Mouse (Mus musculus): ENCODE measurements around the gene Pgm2. TPM values are rescaled to one million over a fixed set of nuclear protein-coding genes. Genes with fewer than 3 reads are reported as not detected.
A peak's percentile ranks its signal among the peaks of the same experiment; 100 is the strongest.

Gene Pgm2
- polyA plus RNA-seq, 1 experiment from 2014 or later, result 39.7 TPM

- no peaks in the 10 kb centered on the region for H3K36me3 ChIP-seq
- peak overlapping the region; percentile 44 for H3K27ac ChIP-seq
- H3K9me3 ChIP-seq, result no peaks in the 10 kb centered on the region
- 36% methylated on average over 7 of the region's 7 CpGs for WGBS
- no peak overlapping the region for H3K4me3 ChIP-seq (replicated peaks)
- ATAC-seq, result peak; percentile 77
- H3K9ac ChIP-seq, result no peak overlapping the region
- no peak overlapping the region for H3K4me2 ChIP-seq (replicated peaks)
- H3K27me3 ChIP-seq (replicated peaks), result no peaks in the 10 kb centered on the region
- 0 out of 2 replicates have a peak, but pooled peaks cover 3% of the 10 kb centered on the region for H3K4me1 ChIP-seq (replicated peaks)
Measured at GRCm38 (mm10) chr5:64078740-64079461, 13.8 kb upstream of the Pgm2 start.

- no peak overlapping the region for H3K27ac ChIP-seq
- H3K36me3 ChIP-seq, result no peaks in the 10 kb centered on the region
- 65% methylated on average over 4 of the region's 4 CpGs for WGBS
- no peaks in the 10 kb centered on the region for H3K9me3 ChIP-seq
- no peaks in the 10 kb centered on the region for H3K27me3 ChIP-seq (replicated peaks)
- H3K9ac ChIP-seq, result no peak overlapping the region
- no peak overlapping the region for H3K4me3 ChIP-seq (replicated peaks)
- peak; percentile 7; the same call in 1 of the 2 replicates for ATAC-seq
- H3K4me1 ChIP-seq (replicated peaks), result 0 out of 2 replicates have a peak, but pooled peaks cover 3% of the 10 kb centered on the region
- H3K4me2 ChIP-seq (replicated peaks), result no peak overlapping the region
Measured at GRCm38 (mm10) chr5:64079462-64079817, 13.3 kb upstream of the Pgm2 start.

GRCm38 (mm10) chr5:64083447-64084359 is 9.0 kb upstream of the Pgm2 start:
- Histone ChIP-seq H3K9me3 (no peaks in the 10 kb centered on the region), H3K27ac (no peak overlapping the region), H3K4me2 (replicated peaks) (no peak overlapping the region), H3K4me3 (replicated peaks) (no peak overlapping the region), H3K9ac (no peak overlapping the region), H3K27me3 (replicated peaks) (no peaks in the 10 kb centered on the region), H3K4me1 (replicated peaks) (no peaks in the 10 kb centered on the region), H3K36me3 (no peaks in the 10 kb centered on the region)
- no peak for ATAC-seq
- WGBS, result 63% methylated on average over 15 of the region's 15 CpGs

GRCm38 (mm10) chr5:64085405-64085804 is 7.3 kb upstream of the Pgm2 start:
- Histone ChIP-seq H3K27me3 (replicated peaks) (no peaks in the 10 kb centered on the region), H3K9ac (no peak overlapping the region), H3K4me2 (replicated peaks) (no peak overlapping the region), H3K9me3 (no peaks in the 10 kb centered on the region), H3K27ac (no peak overlapping the region), H3K36me3 (no peaks in the 10 kb centered on the region), H3K4me1 (replicated peaks) (no peaks in the 10 kb centered on the region), H3K4me3 (replicated peaks) (no peak overlapping the region)
- 91% methylated on average over 9 of the region's 9 CpGs for WGBS
- ATAC-seq, result no peak

GRCm38 (mm10) chr5:64088740-64089139 is 4.0 kb upstream of the Pgm2 start:
- H3K27me3 ChIP-seq (replicated peaks), result no peaks in the 10 kb centered on the region
- H3K4me3 ChIP-seq (replicated peaks), result no peak overlapping the region
- no peaks in the 10 kb centered on the region for H3K36me3 ChIP-seq
- H3K4me1 ChIP-seq (replicated peaks), result peaks cover 3% of the 10 kb centered on the region
- H3K9ac ChIP-seq, result no peak overlapping the region
- 67% methylated on average over 9 of the region's 9 CpGs for WGBS
- no peak overlapping the region for H3K4me2 ChIP-seq (replicated peaks)
- no peaks in the 10 kb centered on the region for H3K9me3 ChIP-seq
- ATAC-seq, result no peak
- no peak overlapping the region for H3K27ac ChIP-seq

GRCm38 (mm10) chr5:64093349-64093871 is 660 bp downstream of the Pgm2 start:
- Histone ChIP-seq H3K4me1 (replicated peaks) (peaks cover 13% of the 10 kb centered on the region), H3K36me3 (0 out of 2 replicates have a peak, but pooled peaks cover 4% of the 10 kb centered on the region), H3K27me3 (replicated peaks) (no peaks in the 10 kb centered on the region), H3K9ac (peak overlapping the region; percentile 74), H3K27ac (peak overlapping the region; percentile 77), H3K9me3 (no peaks in the 10 kb centered on the region), H3K4me2 (replicated peaks) (peak overlapping the region; percentile 70), H3K4me3 (replicated peaks) (peak overlapping the region; percentile 74)
- peak; percentile 2; the same call in 1 of the 2 replicates for ATAC-seq
- WGBS, result 1% methylated on average over 15 of the region's 15 CpGs

GRCm38 (mm10) chr5:64095342-64095993 is 2.7 kb downstream of the Pgm2 start:
- Histone ChIP-seq H3K36me3 (0 out of 2 replicates have a peak, but pooled peaks cover 6% of the 10 kb centered on the region), H3K4me1 (replicated peaks) (peaks cover 13% of the 10 kb centered on the region), H3K4me2 (replicated peaks) (0 out of 2 replicates have a peak overlapping the region, but pooled peaks have one; percentile 1), H3K27ac (0 out of 2 replicates have a peak overlapping the region, but pooled peaks have one; percentile 6), H3K4me3 (replicated peaks) (no peak overlapping the region), H3K9ac (no peak overlapping the region), H3K9me3 (no peaks in the 10 kb centered on the region), H3K27me3 (replicated peaks) (no peaks in the 10 kb centered on the region)
- ATAC-seq, result peak; percentile 41; the same call in 1 of the 2 replicates
- 51% methylated on average over 5 of the region's 5 CpGs for WGBS

GRCm38 (mm10) chr5:64101993-64102716 is 9.4 kb downstream of the Pgm2 start:
- no peaks in the 10 kb centered on the region for H3K9me3 ChIP-seq
- no peak for ATAC-seq
- H3K36me3 ChIP-seq, result peaks cover 6% of the 10 kb centered on the region; the same call in 1 of the 2 replicates
- no peak overlapping the region for H3K27ac ChIP-seq
- no peak overlapping the region for H3K4me3 ChIP-seq (replicated peaks)
- H3K4me2 ChIP-seq (replicated peaks), result no peak overlapping the region
- no peaks in the 10 kb centered on the region for H3K4me1 ChIP-seq (replicated peaks)
- WGBS, result 81% methylated on average over 9 of the region's 9 CpGs
- no peak overlapping the region for H3K9ac ChIP-seq
- no peaks in the 10 kb centered on the region for H3K27me3 ChIP-seq (replicated peaks)

- ATAC-seq, result no peak
- 69% methylated on average over 7 of the region's 7 CpGs for WGBS
- Histone ChIP-seq H3K36me3 (peaks cover 6% of the 10 kb centered on the region; the same call in 1 of the 2 replicates), H3K4me3 (replicated peaks) (no peak overlapping the region), H3K4me1 (replicated peaks) (no peaks in the 10 kb centered on the region), H3K27ac (no peak overlapping the region), H3K27me3 (replicated peaks) (no peaks in the 10 kb centered on the region), H3K9ac (no peak overlapping the region), H3K9me3 (no peaks in the 10 kb centered on the region), H3K4me2 (replicated peaks) (no peak overlapping the region)
Measured at GRCm38 (mm10) chr5:64102717-64103075, 9.9 kb downstream of the Pgm2 start.

- H3K4me1 ChIP-seq (replicated peaks), result no peaks in the 10 kb centered on the region
- no peak overlapping the region for H3K27ac ChIP-seq
- H3K9me3 ChIP-seq, result no peaks in the 10 kb centered on the region
- no peaks in the 10 kb centered on the region for H3K27me3 ChIP-seq (replicated peaks)
- no peak overlapping the region for H3K4me2 ChIP-seq (replicated peaks)
- H3K36me3 ChIP-seq, result peaks cover 19% of the 10 kb centered on the region; the same call in 1 of the 2 replicates
- WGBS, result 89% methylated on average over 11 of the region's 11 CpGs
- no peak overlapping the region for H3K9ac ChIP-seq
- H3K4me3 ChIP-seq (replicated peaks), result no peak overlapping the region
- no peak for ATAC-seq
Measured at GRCm38 (mm10) chr5:64107596-64108289, 15.0 kb downstream of the Pgm2 start.

- Histone ChIP-seq H3K27me3 (replicated peaks) (no peaks in the 10 kb centered on the region), H3K4me3 (replicated peaks) (no peak overlapping the region), H3K9ac (no peak overlapping the region), H3K4me1 (replicated peaks) (no peaks in the 10 kb centered on the region), H3K27ac (no peak overlapping the region), H3K4me2 (replicated peaks) (no peak overlapping the region), H3K9me3 (no peaks in the 10 kb centered on the region), H3K36me3 (peaks cover 20% of the 10 kb centered on the region; the same call in 1 of the 2 replicates)
- WGBS, result 62% methylated on average over 3 of the region's 3 CpGs
- no peak for ATAC-seq
Measured at GRCm38 (mm10) chr5:64109217-64109616, 16.5 kb downstream of the Pgm2 start.

All from intestine, embryonic 15.5 days (tissue).